41 mouse cellular contexts compared by ENCODE assay signal in the genomic region with DNA sequence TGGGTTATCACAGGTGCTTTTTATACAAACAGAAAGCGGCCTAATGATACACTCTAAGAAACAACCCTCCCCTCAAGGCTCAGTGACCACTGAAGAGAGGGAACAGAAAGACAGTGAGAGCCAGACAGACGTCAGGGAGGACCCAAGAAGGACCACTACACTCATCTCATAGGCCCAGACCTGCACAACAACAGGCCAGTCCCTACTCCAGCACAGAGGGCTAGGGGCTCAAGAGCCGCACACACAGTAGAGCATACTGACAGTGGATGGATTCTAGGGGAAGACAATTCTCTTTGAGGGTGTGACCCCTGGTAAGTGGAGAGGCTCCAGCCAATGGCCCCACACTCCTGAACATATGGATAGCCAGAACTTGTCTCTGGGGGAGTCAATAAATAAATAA. TPM values are rescaled to one million over a fixed set of nuclear protein-coding genes. Genes with fewer than 3 reads are reported as not detected.
"Had no signal": no experiment of that assay in that cellular context is flagged by ENCODE, and none has a peak within 500 bp of the region (broad histone marks: within the 10 kb centered on the region; RNA-seq: fewer than 3 reads in every experiment).

No protein-coding gene starts in this region.

- H3K4me1 ChIP-seq: heart, embryonic 12.5 days; heart, embryonic 13.5 days; heart, embryonic 15.5 days; hindbrain, embryonic 10.5 days; hindbrain, embryonic 12.5 days; hindbrain, embryonic 13.5 days; hindbrain, embryonic 15.5 days; intestine, embryonic 15.5 days; kidney, embryonic 15.5 days had no signal

- H3K4me3 ChIP-seq: heart, embryonic 12.5 days; heart, embryonic 13.5 days; heart, embryonic 15.5 days; hindbrain, embryonic 10.5 days; hindbrain, embryonic 12.5 days; hindbrain, embryonic 13.5 days; hindbrain, embryonic 15.5 days; intestine, embryonic 15.5 days; kidney, embryonic 15.5 days; layer of hippocampus, adult 2 months; left cerebral cortex, adult 2 months had no signal

- H3K27ac ChIP-seq: heart, embryonic 13.5 days; heart, embryonic 15.5 days; hindbrain, embryonic 10.5 days; hindbrain, embryonic 12.5 days; hindbrain, embryonic 13.5 days; hindbrain, embryonic 14.5 days; hindbrain, embryonic 15.5 days; hindbrain, postnatal 0 days; intestine, embryonic 15.5 days; kidney, embryonic 15.5 days; kidney, postnatal 0 days; layer of hippocampus, adult 2 months; left cerebral cortex, adult 2 months had no signal

- H3K9ac ChIP-seq: heart, embryonic 12.5 days; heart, embryonic 13.5 days; heart, embryonic 15.5 days; hindbrain, embryonic 12.5 days; hindbrain, embryonic 13.5 days; hindbrain, embryonic 14.5 days; hindbrain, embryonic 15.5 days; intestine, embryonic 15.5 days; kidney, embryonic 15.5 days had no signal

- H3K36me3 ChIP-seq: heart, embryonic 12.5 days; heart, embryonic 13.5 days; heart, embryonic 15.5 days; hindbrain, embryonic 10.5 days; hindbrain, embryonic 12.5 days; hindbrain, embryonic 13.5 days; hindbrain, embryonic 15.5 days; intestine, embryonic 15.5 days; kidney, embryonic 15.5 days had no signal

- DNase-seq: heart, postnatal 10 days; heart, postnatal 14 days; heart, postnatal 36 days; heart, postnatal 4 days; kidney, adult 11 months; kidney, adult 18-20 months; kidney, adult 2 months; kidney, adult 8-10 months; kidney, adult 9 months; kidney, postnatal 10 days; kidney, postnatal 14 days; kidney, postnatal 25 days; kidney, postnatal 36 days; kidney, postnatal 4 days; layer of hippocampus, adult 9-11 months; layer of hippocampus, postnatal 36 days had no signal

- H3K4me2 ChIP-seq: heart, embryonic 11.5 days; heart, embryonic 12.5 days; heart, embryonic 13.5 days; heart, embryonic 15.5 days; hindbrain, embryonic 12.5 days; hindbrain, embryonic 13.5 days; hindbrain, embryonic 14.5 days; hindbrain, embryonic 15.5 days; intestine, embryonic 15.5 days; kidney, embryonic 15.5 days had no signal

- H3K27me3 ChIP-seq: heart, embryonic 12.5 days; heart, embryonic 13.5 days; heart, embryonic 15.5 days; hindbrain, embryonic 12.5 days; hindbrain, embryonic 13.5 days; hindbrain, embryonic 15.5 days; intestine, embryonic 15.5 days; kidney, embryonic 15.5 days had no signal

- ATAC-seq: hindbrain, embryonic 16.5 days; hindbrain, postnatal 0 days; inflammation-experienced regulatory T-cells, adult 6 months; intestine, embryonic 15.5 days; intestine, embryonic 16.5 days; intestine, postnatal 0 days had no signal

- H3K9me3 ChIP-seq: heart, embryonic 12.5 days; heart, embryonic 13.5 days; heart, embryonic 15.5 days; hindbrain, embryonic 10.5 days; hindbrain, embryonic 12.5 days; hindbrain, embryonic 13.5 days; hindbrain, embryonic 15.5 days; intestine, embryonic 15.5 days; kidney, embryonic 15.5 days had no signal

RNA-seq across cellular contexts. Expression of a gene that starts 8.6 kb away (rescaled TPM):
- total RNA-seq: hematopoietic stem cell, adult 5-6 weeks; hindbrain, postnatal 0 days had no signal
- polyA plus RNA-seq: heart, embryonic 12.5 days; heart, embryonic 13.5 days; hindbrain, embryonic 10.5 days; hindbrain, embryonic 11.5 days; hindbrain, embryonic 12.5 days; hindbrain, embryonic 13.5 days; hindbrain, embryonic 14.5 days; inflammation-experienced regulatory T-cells, adult 6 months; intestine, embryonic 14.5 days; intestine, embryonic 15.5 days; intestine, embryonic 16.5 days; intestine, postnatal 0 days; kidney, adult 2 months; kidney, embryonic 14.5 days; kidney, embryonic 15.5 days; kidney, embryonic 16.5 days; kidney, postnatal 0 days; large intestine, adult 2 months had no signal
